Mouse (Mus musculus) midbrain, embryonic 11.5 days (tissue): ENCODE measurements around the gene C2cd3. TPM values are rescaled to one million over a fixed set of nuclear protein-coding genes. Genes with fewer than 3 reads are reported as not detected.
A peak's percentile ranks its signal among the peaks of the same experiment; 100 is the strongest.

ENCODE experiments used
- ATAC-seq: fragments of 200-750 bp; cut with Nextera tagmentation; 2 replicates; pipeline ENCODE4 v1.8.0; 2017; ENCODE audit warnings: moderate TSS enrichment, moderate library complexity; ENCODE audit not compliant: low FRiP score
- DNase-seq: peaks from one replicate; pipeline ENCODE4 v3.0.0; 2015; ENCODE audit warnings: low spot score; ENCODE audit errors: missing footprints
- H3K27ac ChIP-seq: fragments of 300-500 bp; sonication (generic); 2 replicates; pipeline ENCODE4 v1.5.1; 2014; ENCODE audit warnings: low read depth, low read length
- H3K27me3 ChIP-seq: fragments of 300-500 bp; sonication (generic); 2 replicates; pipeline ENCODE4 v1.6.1; 2014; ENCODE audit warnings: mild to moderate bottlenecking, low read length, moderate library complexity, mixed read lengths; ENCODE audit not compliant: control insufficient read depth, insufficient read depth
- H3K36me3 ChIP-seq: fragments of 300-500 bp; sonication (generic); 2 replicates; pipeline ENCODE4 v1.6.1; 2014; ENCODE audit warnings: mild to moderate bottlenecking, low read length, moderate library complexity, mixed read lengths; ENCODE audit not compliant: control insufficient read depth, insufficient read depth
- H3K4me1 ChIP-seq: fragments of 300-500 bp; sonication (generic); 2 replicates; pipeline ENCODE4 v1.6.1; 2014; ENCODE audit warnings: low read length; ENCODE audit not compliant: control insufficient read depth, insufficient read depth
- H3K4me2 ChIP-seq: fragments of 300-500 bp; sonication (generic); 2 replicates; pipeline ENCODE4 v1.6.1; 2014; ENCODE audit warnings: mild to moderate bottlenecking, moderate library complexity
- H3K4me3 ChIP-seq: fragments of 300-500 bp; sonication (generic); 2 replicates; pipeline ENCODE4 v1.5.1; 2014; ENCODE audit warnings: low read depth, low read length
- H3K9ac ChIP-seq: fragments of 300-500 bp; sonication (generic); 2 replicates; pipeline ENCODE4 v1.6.1; 2014; ENCODE audit warnings: low read length
- H3K9me3 ChIP-seq: fragments of 300-500 bp; sonication (generic); 2 replicates; pipeline ENCODE4 v1.6.1; 2016; ENCODE audit warnings: low read length; ENCODE audit not compliant: control insufficient read depth
- whole genome bisulfite sequencing: fragments of 180-500 bp; shearing (Covaris S2); extraction: QIAGEN DNeasy Blood & Tissue Kit; methylation state at CpG from one replicate; pipeline ENCODE4 v1.1.7; 2014; 5-methylcytosine and 5-hydroxymethylcytosine counted together
- polyA plus RNA-seq: library from polyadenylated mRNA; unstranded; fragments of >200 nt; fragmentation: Nextera tagmentation; extraction: Ambion mirVana; gene quantifications from 2 replicates; pipeline ENCODE4 v1.2.1, GENCODE M21; 2014

C2cd3 gene
- 36.0 and 38.3 TPM in 2 replicates for polyA plus RNA-seq

DNA sequence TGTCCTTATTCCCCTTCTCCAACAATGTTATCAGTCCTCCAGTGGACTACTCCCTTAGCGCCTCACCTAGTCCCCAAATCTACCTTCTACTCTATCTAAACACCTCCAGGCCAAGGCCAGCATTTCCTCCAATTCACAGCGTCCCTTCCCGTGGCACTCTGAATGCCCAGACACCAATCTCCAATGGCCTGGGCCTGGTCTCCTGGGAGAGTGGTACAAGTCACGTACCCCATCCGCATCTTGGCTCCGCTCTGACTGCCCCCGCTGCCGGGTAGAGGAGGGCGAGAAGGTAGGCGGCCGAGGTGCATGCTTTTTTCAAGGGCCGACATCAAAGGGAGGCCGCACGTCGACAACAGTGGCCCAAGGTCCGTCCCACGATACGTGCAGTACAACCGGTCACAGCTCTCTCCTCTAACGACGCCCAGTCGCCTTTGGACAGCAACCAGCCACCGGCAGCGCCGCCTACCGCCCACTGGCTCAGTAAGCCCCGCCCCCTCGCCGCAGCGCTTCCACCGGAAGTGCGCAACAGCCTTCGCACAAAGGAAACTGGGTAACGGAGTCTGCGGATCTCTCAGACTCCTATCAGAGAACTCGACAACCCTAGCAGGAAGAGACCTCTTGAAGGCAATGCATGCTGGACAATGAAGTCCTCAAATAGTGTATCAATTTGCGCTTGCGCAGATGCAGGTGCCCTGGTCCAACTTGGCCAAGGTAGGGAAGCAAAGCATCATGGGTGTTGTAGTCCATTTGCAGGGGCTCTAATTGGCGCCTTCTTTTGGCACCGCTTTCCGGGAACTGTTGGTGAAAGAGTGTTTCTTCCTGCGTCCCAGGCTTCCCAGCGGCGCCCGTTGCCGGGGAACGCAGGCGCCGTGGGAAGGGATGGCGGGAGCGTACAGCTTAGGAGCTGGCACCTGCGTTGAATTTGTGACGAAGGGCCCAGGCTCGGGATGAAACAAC is at the start of gene C2cd3, which contains the start of gene Ppme1:
C2cd3 (plus strand) TSS at position 739 of the 957 bp plus-strand sequence.
Ppme1 (minus strand) TSS at position 813 of the 957 bp plus-strand sequence.
- Histone ChIP-seq H3K9me3 (no peaks in the 10 kb centered on the region), H3K4me2 (peak within 1 kb of the TSS; percentile 64), H3K4me3 (peak within 1 kb of the TSS; percentile 75), H3K36me3 (peaks cover 7% of the 10 kb centered on the region; the same call in 1 of the 2 replicates), H3K4me1 (peaks cover 12% of the 10 kb centered on the region), H3K27ac (peak within 1 kb of the TSS; percentile 75), H3K9ac (peak within 1 kb of the TSS; percentile 79), H3K27me3 (no peaks in the 10 kb centered on the region)
- under 1% methylated on average over 54 of the region's 54 CpGs for WGBS
- peak; percentile 100 for DNase-seq
- ATAC-seq: peak; percentile 96

DNA sequence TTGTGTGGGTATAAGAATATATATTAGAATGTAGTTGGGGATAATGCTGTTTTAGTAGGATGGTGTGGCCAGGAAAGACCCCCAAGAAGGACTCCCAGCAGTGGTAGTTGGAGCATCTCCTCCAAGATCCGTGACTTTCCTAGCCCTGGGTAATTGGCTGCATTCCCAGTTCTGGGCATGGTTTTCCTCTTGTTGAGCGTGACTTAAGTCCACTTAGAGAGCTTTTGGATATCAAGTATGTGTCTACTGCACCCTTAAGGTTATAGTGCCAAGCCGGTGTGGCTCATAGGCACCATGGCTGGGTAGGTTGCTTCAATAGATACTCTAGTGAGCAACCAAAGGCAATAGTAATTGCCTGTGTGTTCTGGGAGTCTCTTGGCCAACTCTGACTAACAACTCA is 48.3 kb upstream of the C2cd3 start:
- H3K9me3 ChIP-seq: no peaks in the 10 kb centered on the region
- no peak for ATAC-seq
- H3K4me2 ChIP-seq: no peak overlapping the region
- no peaks in the 10 kb centered on the region for H3K27me3 ChIP-seq
- H3K27ac ChIP-seq: no peak overlapping the region
- H3K9ac ChIP-seq: no peak overlapping the region
- H3K4me3 ChIP-seq: no peak overlapping the region
- DNase-seq: no peak
- H3K36me3 ChIP-seq: 0 out of 2 replicates have a peak, but pooled peaks cover 11% of the 10 kb centered on the region
- no peaks in the 10 kb centered on the region for H3K4me1 ChIP-seq
- 92% methylated on average over 3 of the region's 3 CpGs for WGBS

DNA sequence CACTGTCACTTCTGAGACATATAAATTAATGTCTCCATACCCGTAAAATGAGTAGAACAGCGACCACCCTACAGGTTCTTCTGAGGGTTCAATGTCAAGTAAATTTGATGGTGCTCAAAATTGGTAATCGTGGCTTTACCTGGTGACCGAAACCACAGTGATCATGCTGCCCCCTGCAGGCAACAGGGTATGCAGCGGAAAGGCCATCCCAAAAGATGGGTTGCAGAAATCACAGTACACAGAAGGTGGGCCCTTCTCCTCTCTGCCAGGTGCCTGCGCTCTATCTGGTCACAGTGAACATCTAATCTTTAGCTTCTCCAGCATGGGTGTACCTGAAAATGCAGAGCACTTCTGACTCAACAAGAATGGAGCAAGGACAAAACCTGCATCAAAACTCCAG is 46.6 kb upstream of the C2cd3 start:
- Histone ChIP-seq H3K9me3 (no peaks in the 10 kb centered on the region), H3K9ac (no peak overlapping the region), H3K36me3 (0 out of 2 replicates have a peak, but pooled peaks cover 15% of the 10 kb centered on the region), H3K4me2 (no peak overlapping the region), H3K4me3 (no peak overlapping the region), H3K27me3 (no peaks in the 10 kb centered on the region), H3K4me1 (no peaks in the 10 kb centered on the region), H3K27ac (no peak overlapping the region)
- WGBS: 84% methylated on average over 6 of the region's 6 CpGs
- ATAC-seq: no peak
- DNase-seq: no peak

DNA sequence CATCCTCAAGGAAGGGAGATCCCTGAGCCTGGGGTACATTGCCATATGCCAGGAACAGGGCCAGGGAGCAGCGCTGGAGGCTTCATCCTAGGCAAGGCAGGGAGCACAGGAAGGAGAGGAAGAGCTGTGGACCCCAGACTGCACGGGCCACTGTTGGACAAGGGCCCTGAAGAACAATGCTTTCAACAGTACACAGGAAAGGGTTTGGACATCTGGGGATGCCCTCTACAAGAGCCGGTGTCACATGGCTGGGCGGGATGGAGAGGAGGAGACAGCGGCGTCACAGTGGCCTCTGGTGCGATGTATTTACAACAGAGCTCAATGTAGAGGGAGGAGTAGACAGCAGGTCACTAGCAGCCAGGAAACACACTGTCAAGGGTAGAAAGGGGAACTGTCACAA is 44.5 kb upstream of the C2cd3 start:
- Histone ChIP-seq H3K9me3 (no peaks in the 10 kb centered on the region), H3K9ac (no peak overlapping the region), H3K4me2 (no peak overlapping the region), H3K27ac (no peak overlapping the region), H3K36me3 (0 out of 2 replicates have a peak, but pooled peaks cover 17% of the 10 kb centered on the region), H3K4me3 (no peak overlapping the region), H3K4me1 (no peaks in the 10 kb centered on the region), H3K27me3 (no peaks in the 10 kb centered on the region)
- WGBS: 92% methylated on average over 7 of the region's 7 CpGs
- no peak for DNase-seq
- no peak for ATAC-seq

DNA sequence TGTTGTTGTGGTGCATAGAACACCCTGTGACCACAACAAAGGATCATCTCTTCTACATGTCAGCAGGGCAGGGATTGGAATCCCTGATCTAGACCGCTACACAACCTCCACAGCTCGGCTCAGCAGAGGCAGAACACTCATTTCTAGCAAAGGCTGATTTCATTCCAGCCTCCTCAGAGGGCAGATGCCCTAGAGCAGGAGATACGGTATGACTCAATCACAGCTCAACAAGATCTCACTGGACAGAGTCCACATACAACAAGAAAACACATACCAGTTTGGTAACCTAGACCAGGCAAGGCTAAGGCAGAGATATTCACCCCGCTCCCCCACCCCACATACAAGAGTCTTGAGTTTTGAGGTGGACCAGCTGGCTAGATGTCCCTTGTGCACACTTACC is 43.4 kb upstream of the C2cd3 start:
- H3K4me1 ChIP-seq: no peaks in the 10 kb centered on the region
- no peaks in the 10 kb centered on the region for H3K9me3 ChIP-seq
- H3K4me3 ChIP-seq: no peak overlapping the region
- no peaks in the 10 kb centered on the region for H3K27me3 ChIP-seq
- no peak for ATAC-seq
- no peak overlapping the region for H3K9ac ChIP-seq
- DNase-seq: no peak
- no peak overlapping the region for H3K27ac ChIP-seq
- 94% methylated on average over 4 of the region's 4 CpGs for WGBS
- H3K4me2 ChIP-seq: no peak overlapping the region
- 0 out of 2 replicates have a peak, but pooled peaks cover 21% of the 10 kb centered on the region for H3K36me3 ChIP-seq

DNA sequence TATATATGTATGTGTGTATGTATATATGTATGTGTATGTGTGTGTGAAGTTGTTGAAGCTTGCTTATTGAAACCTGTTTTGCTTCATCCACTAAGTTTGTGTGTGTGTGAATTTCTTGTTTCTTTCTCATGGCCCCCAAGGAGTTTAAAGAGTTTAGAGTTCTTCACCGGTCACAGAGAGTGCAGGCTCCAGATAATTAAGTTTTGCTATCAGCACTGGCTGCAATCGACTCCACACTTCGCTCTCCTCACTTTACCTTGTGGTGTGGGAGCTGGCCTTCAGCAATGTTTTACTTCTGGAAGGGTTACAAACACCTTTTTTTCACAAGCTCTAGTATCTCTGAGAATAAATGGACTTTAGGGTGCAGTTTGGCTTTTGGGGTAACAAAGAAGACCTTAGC is 40.8 kb upstream of the C2cd3 start:
- H3K4me1 ChIP-seq: no peaks in the 10 kb centered on the region
- H3K27me3 ChIP-seq: no peaks in the 10 kb centered on the region
- no peak overlapping the region for H3K9ac ChIP-seq
- no peak for ATAC-seq
- H3K36me3 ChIP-seq: peaks cover 30% of the 10 kb centered on the region; the same call in 1 of the 2 replicates
- no peak for DNase-seq
- no peak overlapping the region for H3K4me3 ChIP-seq
- H3K9me3 ChIP-seq: no peaks in the 10 kb centered on the region
- no peak overlapping the region for H3K4me2 ChIP-seq
- 95% methylated on average over 3 of the region's 3 CpGs for WGBS
- H3K27ac ChIP-seq: no peak overlapping the region

DNA sequence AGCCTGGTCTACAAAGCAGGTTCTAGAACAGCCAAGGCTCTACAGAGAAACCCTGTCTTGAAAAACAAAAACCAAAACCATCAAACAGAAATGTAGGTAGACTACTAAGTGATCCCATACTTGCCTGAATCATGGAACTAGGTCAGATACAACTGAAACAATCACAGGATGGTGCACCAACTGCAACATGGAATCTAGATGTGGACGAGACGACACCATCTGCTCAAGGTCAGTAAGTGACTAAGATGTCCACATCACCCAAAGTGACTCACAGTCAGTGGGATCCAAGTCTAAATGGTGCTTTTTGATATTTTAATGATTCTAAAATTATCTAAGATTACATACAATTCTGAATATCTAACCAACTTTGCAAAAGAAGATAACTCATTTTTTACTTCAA is 36.1 kb upstream of the C2cd3 start:
- H3K36me3 ChIP-seq: peaks cover 22% of the 10 kb centered on the region
- 94% methylated on average over 2 of the region's 2 CpGs for WGBS
- H3K4me3 ChIP-seq: no peak overlapping the region
- H3K4me1 ChIP-seq: no peaks in the 10 kb centered on the region
- H3K9ac ChIP-seq: no peak overlapping the region
- ATAC-seq: no peak
- no peak overlapping the region for H3K4me2 ChIP-seq
- no peaks in the 10 kb centered on the region for H3K27me3 ChIP-seq
- DNase-seq: no peak
- no peaks in the 10 kb centered on the region for H3K9me3 ChIP-seq
- no peak overlapping the region for H3K27ac ChIP-seq

DNA sequence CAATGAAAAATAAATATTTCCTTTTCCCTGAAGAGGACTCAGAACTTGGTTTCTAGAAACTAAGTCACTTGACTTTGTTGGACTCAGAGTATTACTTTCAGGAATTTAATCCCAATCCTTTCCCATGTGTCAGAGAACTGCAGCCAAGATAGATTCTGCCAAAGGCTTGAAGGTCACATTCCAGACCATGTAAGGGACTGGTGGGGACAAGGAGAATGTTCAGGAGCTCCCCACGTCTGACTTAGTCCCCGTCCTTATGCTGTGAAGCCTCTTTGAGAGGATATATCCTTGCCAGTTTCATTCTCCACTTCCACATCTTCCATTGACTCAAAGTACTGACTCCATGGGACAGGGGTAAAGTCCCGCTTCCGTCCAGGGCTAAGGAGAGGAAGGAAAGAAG is 17.0 kb upstream of the C2cd3 start:
- 91% methylated on average over 4 of the region's 4 CpGs for WGBS
- no peak overlapping the region for H3K27ac ChIP-seq
- H3K9me3 ChIP-seq: no peaks in the 10 kb centered on the region
- no peaks in the 10 kb centered on the region for H3K4me1 ChIP-seq
- no peak overlapping the region for H3K4me2 ChIP-seq
- H3K27me3 ChIP-seq: no peaks in the 10 kb centered on the region
- DNase-seq (no peak), ATAC-seq (no peak)
- H3K9ac ChIP-seq: no peak overlapping the region
- H3K4me3 ChIP-seq: no peak overlapping the region
- no peaks in the 10 kb centered on the region for H3K36me3 ChIP-seq

DNA sequence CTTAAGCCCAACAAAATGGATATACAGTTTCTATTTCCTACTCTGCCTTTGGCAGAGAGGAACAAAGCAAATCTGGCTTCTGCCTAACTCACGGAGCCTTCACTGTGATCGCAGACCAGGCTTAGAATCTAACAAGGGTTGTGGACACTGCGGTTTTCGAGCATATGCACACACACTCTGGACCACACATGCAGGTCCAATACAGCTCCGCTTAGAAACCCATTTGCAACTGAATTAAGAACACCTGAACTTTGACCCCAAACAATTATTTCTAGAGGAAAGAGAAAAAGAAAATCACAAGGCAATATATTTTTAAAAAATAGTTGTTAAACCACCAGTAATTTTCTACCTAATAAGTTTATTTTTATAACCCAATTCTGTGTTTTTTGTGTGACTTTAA is 15.7 kb upstream of the C2cd3 start:
- no peaks in the 10 kb centered on the region for H3K36me3 ChIP-seq
- ATAC-seq (no peak), DNase-seq (no peak)
- no peak overlapping the region for H3K4me3 ChIP-seq
- 82% methylated on average over 5 of the region's 5 CpGs for WGBS
- H3K4me2 ChIP-seq: no peak overlapping the region
- H3K9me3 ChIP-seq: no peaks in the 10 kb centered on the region
- H3K27ac ChIP-seq: no peak overlapping the region
- no peaks in the 10 kb centered on the region for H3K27me3 ChIP-seq
- H3K4me1 ChIP-seq: no peaks in the 10 kb centered on the region
- no peak overlapping the region for H3K9ac ChIP-seq
